Mouse (Mus musculus): ENCODE measurements at regions not wholly inside any gene's neighbourhood (a gene's known extent, or its start where the extent isn't known, plus 50 kb on each side); places are given as distances from the start of the nearest gene placed in this dataset.

DNA sequence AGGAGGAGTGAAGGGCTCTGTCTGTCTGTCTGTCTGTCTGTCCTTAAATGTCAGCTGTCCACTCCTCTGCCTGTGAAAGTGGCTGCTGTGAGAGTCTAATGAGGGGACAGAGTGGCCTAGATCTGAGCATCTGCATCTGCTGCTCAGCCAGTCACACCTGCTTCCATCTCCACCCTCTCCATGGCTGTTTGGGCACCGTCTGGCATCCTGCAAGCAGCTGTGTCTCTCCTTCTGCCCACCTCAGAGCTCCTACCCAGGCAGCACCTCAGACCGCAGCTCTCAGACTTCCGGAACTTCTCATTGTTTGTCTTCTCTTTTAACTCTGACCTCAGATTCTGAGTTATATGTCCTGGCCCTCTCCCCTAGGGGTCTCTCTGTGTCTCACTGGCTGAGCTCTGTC is 159.2 kb downstream of the Gm26897 start:
- WGBS: 37% methylated on average over 3 of the region's 3 CpGs
- no peak overlapping the region for H3K4me3 ChIP-seq (ENCODE audit: low read depth, low read length)
- H3K4me2 ChIP-seq (ENCODE audit: low read depth, low read length): no peak overlapping the region
- ATAC-seq (ENCODE audit: low read depth) (no peak), DNase-seq (ENCODE audit: low spot score) (no peak)
- no peaks in the 10 kb centered on the region for H3K27me3 ChIP-seq (replicated peaks; ENCODE audit: control insufficient read depth, insufficient read depth, low read length)
- no peaks in the 10 kb centered on the region for H3K36me3 ChIP-seq (ENCODE audit: control insufficient read depth, insufficient read depth, low read length)
- peak overlapping the region; percentile 92 for H3K27ac ChIP-seq (replicated peaks; ENCODE audit: low read depth, low read length)
- H3K9ac ChIP-seq (ENCODE audit: low read depth, low read length): no peak overlapping the region
- H3K4me1 ChIP-seq (ENCODE audit: control insufficient read depth, insufficient read depth, low read length): peaks cover 47% of the 10 kb centered on the region
- no peaks in the 10 kb centered on the region for H3K9me3 ChIP-seq (ENCODE audit: control insufficient read depth, low read length)

DNA sequence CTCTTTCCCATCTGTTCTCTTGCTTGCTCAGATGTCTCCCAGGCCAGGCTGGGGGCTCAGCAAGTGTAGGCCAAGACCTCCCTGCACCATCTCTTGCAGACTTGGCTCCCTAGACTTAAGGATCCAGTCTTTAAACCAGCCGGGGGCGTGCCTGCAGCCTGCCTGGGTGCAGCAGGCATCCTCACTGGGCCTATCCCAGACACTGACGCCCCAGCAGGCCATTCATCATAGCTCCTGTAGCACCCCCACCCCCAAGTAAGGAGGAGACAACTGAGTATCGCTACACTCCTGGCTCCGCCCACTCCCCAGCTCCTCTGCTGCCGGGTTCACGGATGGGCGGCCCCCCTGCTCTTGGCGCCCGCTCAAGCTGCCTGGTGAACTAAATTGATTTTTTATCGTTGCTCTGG is 160.2 kb downstream of the Gm26897 start:
- H3K4me3 ChIP-seq (ENCODE audit: low read depth, low read length): peak overlapping the region; percentile 27
- H3K4me1 ChIP-seq (ENCODE audit: control insufficient read depth, insufficient read depth, low read length): peaks cover 45% of the 10 kb centered on the region
- H3K36me3 ChIP-seq (ENCODE audit: control insufficient read depth, insufficient read depth, low read length): no peaks in the 10 kb centered on the region
- peak; percentile 83 for ATAC-seq (ENCODE audit: low read depth)
- H3K9me3 ChIP-seq (ENCODE audit: control insufficient read depth, low read length): no peaks in the 10 kb centered on the region
- 1% methylated on average over 11 of the region's 11 CpGs for WGBS
- H3K27ac ChIP-seq (replicated peaks; ENCODE audit: low read depth, low read length): peak overlapping the region; percentile 92
- H3K27me3 ChIP-seq (replicated peaks; ENCODE audit: control insufficient read depth, insufficient read depth, low read length): no peaks in the 10 kb centered on the region
- H3K4me2 ChIP-seq (ENCODE audit: low read depth, low read length): peak overlapping the region; percentile 56
- H3K9ac ChIP-seq (ENCODE audit: low read depth, low read length): peak overlapping the region; percentile 48
- DNase-seq (ENCODE audit: low spot score): peak; percentile 97

DNA sequence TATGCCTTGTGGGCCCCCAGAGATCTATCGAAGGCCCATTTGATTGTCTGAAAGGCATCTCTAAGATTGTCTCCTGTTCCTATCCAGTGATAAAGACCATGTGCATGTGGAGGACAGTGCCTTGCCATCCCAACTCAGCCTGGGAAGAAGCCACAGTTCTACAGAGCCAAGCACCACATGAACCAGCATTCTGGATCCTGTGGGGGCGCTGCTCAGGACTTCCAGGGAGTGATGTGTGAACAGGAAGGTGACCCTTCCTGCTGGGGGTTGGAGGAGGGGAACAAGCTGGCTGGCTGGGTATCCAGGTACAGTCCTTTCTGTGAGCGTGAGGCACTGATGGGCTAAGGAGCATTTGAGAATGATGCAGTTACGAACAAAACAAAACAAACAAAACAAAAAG is 163.8 kb downstream of the Gm26897 start:
- H3K9ac ChIP-seq (ENCODE audit: low read depth, low read length): no peak overlapping the region
- H3K9me3 ChIP-seq (ENCODE audit: control insufficient read depth, low read length): no peaks in the 10 kb centered on the region
- no peak overlapping the region for H3K4me2 ChIP-seq (ENCODE audit: low read depth, low read length)
- H3K36me3 ChIP-seq (ENCODE audit: control insufficient read depth, insufficient read depth, low read length): no peaks in the 10 kb centered on the region
- no peaks in the 10 kb centered on the region for H3K27me3 ChIP-seq (replicated peaks; ENCODE audit: control insufficient read depth, insufficient read depth, low read length)
- H3K27ac ChIP-seq (replicated peaks; ENCODE audit: low read depth, low read length): no peak overlapping the region
- H3K4me1 ChIP-seq (ENCODE audit: control insufficient read depth, insufficient read depth, low read length): peaks cover 23% of the 10 kb centered on the region
- ATAC-seq (ENCODE audit: low read depth): no peak
- no peak overlapping the region for H3K4me3 ChIP-seq (ENCODE audit: low read depth, low read length)
- no peak for DNase-seq (ENCODE audit: low spot score)
- 56% methylated on average over 4 of the region's 4 CpGs for WGBS

DNA sequence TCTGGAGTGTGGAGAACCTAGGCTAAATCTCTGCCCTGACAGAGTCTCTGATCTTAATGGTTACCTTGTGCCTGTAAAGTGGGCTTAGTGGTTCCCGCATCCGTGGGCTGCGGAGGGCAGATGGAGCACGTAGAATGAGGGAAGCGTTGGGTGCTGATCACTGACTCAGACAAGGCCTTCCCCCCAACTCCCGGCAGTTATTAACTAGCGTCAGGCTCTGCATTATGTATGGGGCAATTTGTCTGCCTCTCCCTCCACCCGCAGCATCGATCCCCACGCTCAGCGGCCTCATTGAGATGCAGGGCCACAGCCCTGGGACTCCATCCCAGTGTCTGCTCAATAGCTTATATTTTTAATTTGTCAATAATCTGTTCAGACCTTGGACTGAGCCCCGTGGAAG is 164.8 kb downstream of the Gm26897 start:
- Histone ChIP-seq H3K27me3 (replicated peaks; ENCODE audit: control insufficient read depth, insufficient read depth, low read length) (no peaks in the 10 kb centered on the region), H3K4me1 (ENCODE audit: control insufficient read depth, insufficient read depth, low read length) (peaks cover 13% of the 10 kb centered on the region), H3K4me3 (ENCODE audit: low read depth, low read length) (no peak overlapping the region), H3K9me3 (ENCODE audit: control insufficient read depth, low read length) (no peaks in the 10 kb centered on the region), H3K4me2 (ENCODE audit: low read depth, low read length) (no peak overlapping the region), H3K9ac (ENCODE audit: low read depth, low read length) (no peak overlapping the region), H3K27ac (replicated peaks; ENCODE audit: low read depth, low read length) (no peak overlapping the region), H3K36me3 (ENCODE audit: control insufficient read depth, insufficient read depth, low read length) (no peaks in the 10 kb centered on the region)
- 62% methylated on average over 12 of the region's 12 CpGs for WGBS
- DNase-seq (ENCODE audit: low spot score) (no peak), ATAC-seq (ENCODE audit: low read depth) (no peak)

DNA sequence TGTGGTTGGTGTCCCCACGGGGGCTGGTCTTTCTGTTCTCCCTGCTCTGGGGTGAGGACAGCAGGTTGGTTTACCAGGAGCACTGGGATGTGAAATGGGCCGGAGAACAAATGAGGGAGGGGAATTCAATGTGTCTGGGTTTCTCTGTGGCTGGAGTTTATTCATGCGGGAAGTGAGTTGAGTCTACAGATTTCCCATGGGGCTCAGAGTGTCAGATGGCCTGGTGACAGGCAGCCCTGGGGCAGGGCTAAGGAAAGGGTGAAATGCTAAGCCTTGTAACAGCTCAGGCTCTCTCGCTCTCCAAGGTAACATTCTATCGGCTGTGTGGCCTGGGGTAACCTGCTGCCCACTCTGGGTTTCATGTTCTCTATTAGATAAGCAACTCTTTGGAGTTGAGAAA is 167.5 kb downstream of the Gm26897 start:
- H3K4me3 ChIP-seq (ENCODE audit: low read depth, low read length): no peak overlapping the region
- 43% methylated on average over 5 of the region's 5 CpGs for WGBS
- no peak overlapping the region for H3K9ac ChIP-seq (ENCODE audit: low read depth, low read length)
- no peak overlapping the region for H3K27ac ChIP-seq (replicated peaks; ENCODE audit: low read depth, low read length)
- DNase-seq (ENCODE audit: low spot score) (no peak), ATAC-seq (ENCODE audit: low read depth) (peak; percentile 41; the same call in 1 of the 2 replicates)
- H3K4me2 ChIP-seq (ENCODE audit: low read depth, low read length): no peak overlapping the region
- H3K36me3 ChIP-seq (ENCODE audit: control insufficient read depth, insufficient read depth, low read length): no peaks in the 10 kb centered on the region
- no peaks in the 10 kb centered on the region for H3K9me3 ChIP-seq (ENCODE audit: control insufficient read depth, low read length)
- no peaks in the 10 kb centered on the region for H3K27me3 ChIP-seq (replicated peaks; ENCODE audit: control insufficient read depth, insufficient read depth, low read length)
- no peaks in the 10 kb centered on the region; the same call in 1 of the 2 replicates for H3K4me1 ChIP-seq (ENCODE audit: control insufficient read depth, insufficient read depth, low read length)

DNA sequence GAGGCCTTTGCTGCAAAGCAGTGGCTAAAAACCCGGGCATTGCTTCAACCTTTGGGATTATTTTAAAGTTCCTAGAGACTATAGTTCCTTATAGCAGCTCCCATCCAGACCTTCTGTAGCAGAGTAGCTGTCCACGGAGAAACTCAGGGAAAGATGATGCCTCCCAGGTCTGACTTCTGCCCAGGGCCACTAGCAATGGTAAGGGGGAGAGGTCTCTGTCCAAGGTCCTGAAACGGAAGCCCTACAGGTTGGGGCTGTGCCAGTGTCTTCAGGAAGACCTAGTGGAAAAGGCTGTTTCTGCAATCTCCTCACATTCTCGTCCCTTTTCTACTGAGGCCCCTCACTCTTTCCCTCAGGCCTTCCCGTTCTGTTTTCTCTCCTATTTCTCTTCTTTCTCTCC is 168.0 kb downstream of the Gm26897 start:
- Histone ChIP-seq H3K4me2 (ENCODE audit: low read depth, low read length) (no peak overlapping the region), H3K27me3 (replicated peaks; ENCODE audit: control insufficient read depth, insufficient read depth, low read length) (no peaks in the 10 kb centered on the region), H3K27ac (replicated peaks; ENCODE audit: low read depth, low read length) (no peak overlapping the region), H3K4me3 (ENCODE audit: low read depth, low read length) (no peak overlapping the region), H3K9me3 (ENCODE audit: control insufficient read depth, low read length) (no peaks in the 10 kb centered on the region), H3K36me3 (ENCODE audit: control insufficient read depth, insufficient read depth, low read length) (no peaks in the 10 kb centered on the region), H3K9ac (ENCODE audit: low read depth, low read length) (no peak overlapping the region), H3K4me1 (ENCODE audit: control insufficient read depth, insufficient read depth, low read length) (no peaks in the 10 kb centered on the region; the same call in 1 of the 2 replicates)
- DNase-seq (ENCODE audit: low spot score) (peak; percentile 87), ATAC-seq (ENCODE audit: low read depth) (peak; percentile 55; the same call in 1 of the 2 replicates)
- WGBS: 11% methylated on average over 5 of the region's 5 CpGs

DNA sequence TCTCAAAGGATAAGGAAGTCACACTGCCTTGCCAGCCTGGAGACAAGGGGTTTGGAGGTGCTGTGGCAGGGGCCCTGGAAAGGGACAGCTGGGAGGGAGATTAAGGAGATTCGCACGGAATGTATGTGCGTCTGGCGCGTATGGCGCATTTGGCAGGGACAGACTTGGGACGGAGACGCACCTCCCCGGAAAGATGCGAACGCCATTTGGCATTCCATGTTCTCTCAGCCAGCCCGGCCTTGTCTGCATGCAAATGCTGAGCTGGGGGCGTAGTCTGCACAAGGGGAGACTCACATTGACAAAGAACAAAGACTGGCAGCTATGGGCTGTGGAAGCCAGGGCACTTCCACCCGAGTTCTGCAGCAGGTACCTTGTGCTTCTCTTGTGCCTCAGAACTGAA is 174.4 kb downstream of the Gm26897 start:
- DNase-seq (ENCODE audit: low spot score) (no peak), ATAC-seq (ENCODE audit: low read depth) (no peak)
- Histone ChIP-seq H3K27ac (replicated peaks; ENCODE audit: low read depth, low read length) (no peak overlapping the region), H3K9me3 (ENCODE audit: control insufficient read depth, low read length) (no peaks in the 10 kb centered on the region), H3K4me2 (ENCODE audit: low read depth, low read length) (no peak overlapping the region), H3K4me1 (ENCODE audit: control insufficient read depth, insufficient read depth, low read length) (no peaks in the 10 kb centered on the region), H3K9ac (ENCODE audit: low read depth, low read length) (no peak overlapping the region), H3K4me3 (ENCODE audit: low read depth, low read length) (no peak overlapping the region), H3K36me3 (ENCODE audit: control insufficient read depth, insufficient read depth, low read length) (no peaks in the 10 kb centered on the region), H3K27me3 (replicated peaks; ENCODE audit: control insufficient read depth, insufficient read depth, low read length) (no peaks in the 10 kb centered on the region)
- 79% methylated on average over 14 of the region's 14 CpGs for WGBS

DNA sequence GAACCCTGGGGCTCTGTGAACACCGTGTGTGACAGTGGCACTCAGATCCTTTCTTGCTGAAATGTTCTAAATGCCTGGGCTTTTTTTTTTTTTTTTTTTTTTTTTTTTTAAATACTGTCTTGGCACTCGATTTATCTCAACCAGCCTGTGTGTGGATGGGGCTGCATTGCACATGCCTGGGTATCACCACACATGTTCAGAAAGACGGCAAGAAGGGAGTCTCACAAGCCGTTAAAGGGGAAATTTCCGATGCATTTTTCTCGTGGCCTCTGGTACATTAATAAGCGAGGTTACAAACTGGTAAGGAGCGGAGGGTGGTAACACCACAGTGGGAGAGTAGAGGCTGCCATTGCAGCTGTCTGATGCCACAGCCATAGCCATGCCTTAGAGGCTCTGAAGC is 176.8 kb downstream of the Gm26897 start:
- 64% methylated on average over 8 of the region's 8 CpGs for WGBS
- H3K27ac ChIP-seq (replicated peaks; ENCODE audit: low read depth, low read length): no peak overlapping the region
- H3K27me3 ChIP-seq (replicated peaks; ENCODE audit: control insufficient read depth, insufficient read depth, low read length): no peaks in the 10 kb centered on the region
- H3K9ac ChIP-seq (ENCODE audit: low read depth, low read length): no peak overlapping the region
- no peak overlapping the region for H3K4me2 ChIP-seq (ENCODE audit: low read depth, low read length)
- 0 out of 2 replicates have a peak, but pooled peaks cover 7% of the 10 kb centered on the region for H3K9me3 ChIP-seq (ENCODE audit: control insufficient read depth, low read length)
- no peaks in the 10 kb centered on the region for H3K4me1 ChIP-seq (ENCODE audit: control insufficient read depth, insufficient read depth, low read length)
- DNase-seq (ENCODE audit: low spot score): no peak
- H3K4me3 ChIP-seq (ENCODE audit: low read depth, low read length): no peak overlapping the region
- no peaks in the 10 kb centered on the region for H3K36me3 ChIP-seq (ENCODE audit: control insufficient read depth, insufficient read depth, low read length)
- ATAC-seq (ENCODE audit: low read depth): no peak

DNA sequence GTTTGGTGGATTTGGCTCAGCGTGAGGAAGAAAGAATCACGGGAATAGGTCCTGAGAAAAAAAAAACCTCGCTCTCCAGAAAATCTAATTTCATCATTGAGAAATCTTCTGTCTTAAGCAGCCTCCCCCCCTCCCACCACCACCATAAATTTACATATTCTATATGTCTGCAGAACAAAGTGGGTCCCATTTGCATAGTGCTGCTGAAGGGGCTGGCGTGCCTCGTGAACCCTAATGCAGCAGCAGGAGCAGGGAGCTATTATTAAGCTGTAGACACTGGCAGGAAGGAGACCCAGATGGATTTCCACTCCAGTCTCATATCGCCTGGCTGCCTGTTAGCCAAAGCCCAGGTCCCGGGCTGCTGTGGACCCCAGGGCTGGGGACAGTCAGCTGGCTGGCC is 179.6 kb downstream of the Gm26897 start:
- Histone ChIP-seq H3K27me3 (replicated peaks; ENCODE audit: control insufficient read depth, insufficient read depth, low read length) (no peaks in the 10 kb centered on the region), H3K4me3 (ENCODE audit: low read depth, low read length) (no peak overlapping the region), H3K36me3 (ENCODE audit: control insufficient read depth, insufficient read depth, low read length) (no peaks in the 10 kb centered on the region), H3K4me2 (ENCODE audit: low read depth, low read length) (no peak overlapping the region), H3K9me3 (ENCODE audit: control insufficient read depth, low read length) (0 out of 2 replicates have a peak, but pooled peaks cover 7% of the 10 kb centered on the region), H3K4me1 (ENCODE audit: control insufficient read depth, insufficient read depth, low read length) (no peaks in the 10 kb centered on the region), H3K27ac (replicated peaks; ENCODE audit: low read depth, low read length) (no peak overlapping the region), H3K9ac (ENCODE audit: low read depth, low read length) (no peak overlapping the region)
- no peak for ATAC-seq (ENCODE audit: low read depth)
- WGBS: 37% methylated on average over 7 of the region's 7 CpGs
- no peak for DNase-seq (ENCODE audit: low spot score)
